Comparison of ENCODE assay signal across 16 mouse cellular contexts in genomic region chr1:36280938-36281337, GRCm38 (mm10).
A peak's percentile ranks its signal among the peaks of the same experiment; 100 is the strongest.
DNase-seq lines count a peak whose midpoint lies in the region.
"Had no signal": no experiment of that assay in that cellular context is flagged by ENCODE, and none has a peak within 500 bp of the region (broad histone marks: within the 10 kb centered on the region; RNA-seq: fewer than 3 reads in every experiment).

No protein-coding gene starts in this region.

- DNase-seq in 3T3-L1 (ENCODE audit: low read depth, low spot score), result peak; percentile 56
- DNase-seq in NIH3T3 (ENCODE audit: low read depth), result peak; percentile 41
- peak; percentile 48 for DNase-seq in adipocyte (ENCODE audit: low spot score)
- DNase-seq in retina, postnatal 1 day, result no peak
- no peak for DNase-seq in urinary bladder, postnatal 4 days (ENCODE audit: low spot score in 2 of 2)
- DNase-seq in cerebellum, postnatal 36 days, result no peak
- DNase-seq: adrenal gland, adult 2 months; adrenal gland, postnatal 10 days; adrenal gland, postnatal 25 days; cerebellum, adult 11 months; cerebellum, adult 18-20 months; cerebellum, adult 8-10 months; cerebellum, adult 9-11 months; cerebellum, postnatal 14 days; embryo, embryonic 11 days; forebrain, postnatal 0 days had no signal

Comparison
In these comparisons a context has a peak if more than half of its experiments do, and no peak if none do; other contexts are left out.
1. DNase-seq: peak in 3T3-L1 (single experiment), NIH3T3 (single experiment) and adipocyte (single experiment); none in retina, postnatal 1 day (single experiment), urinary bladder, postnatal 4 days (0 of 2) and cerebellum, postnatal 36 days (0 of 2).